Mouse (Mus musculus) embryonic facial prominence, embryonic 11.5 days (tissue): ENCODE results near the gene Ndufb8. TPM values are rescaled to one million over a fixed set of nuclear protein-coding genes. Genes with fewer than 3 reads are reported as not detected.

Experiments used
- ATAC-seq: fragments of 200-750 bp; cut with Nextera tagmentation; replicated peaks from 2 replicates; pipeline ENCODE4 v1.8.0; 2017; ENCODE audit warnings: low read depth; ENCODE audit not compliant: insufficient number of reproducible peaks, low FRiP score, low TSS enrichment
- DNase-seq: peaks from one replicate; pipeline ENCODE4 v3.0.0-alpha.2; 2015; ENCODE audit warnings: low spot score
- H3K27ac ChIP-seq: fragments of 300-500 bp; sonication (generic); replicated peaks from 2 replicates; pipeline ENCODE4 v1.5.1; 2014; ENCODE audit warnings: mild to moderate bottlenecking, low read depth, low read length, control low read depth
- H3K27me3 ChIP-seq: fragments of 300-500 bp; sonication (generic); 2 replicates; pipeline ENCODE4 v1.6.1; 2014; ENCODE audit warnings: mild to moderate bottlenecking, low read length, moderate library complexity, mixed read lengths; ENCODE audit not compliant: control insufficient read depth, insufficient read depth
- H3K36me3 ChIP-seq: fragments of 300-500 bp; sonication (generic); replicated peaks from 2 replicates; pipeline ENCODE4 v1.6.1; 2014; ENCODE audit warnings: low read depth, mild to moderate bottlenecking, low read length, moderate library complexity, mixed read lengths; ENCODE audit not compliant: control insufficient read depth, insufficient read depth
- H3K4me1 ChIP-seq: fragments of 300-500 bp; sonication (generic); 2 replicates; pipeline ENCODE4 v1.6.1; 2014; ENCODE audit warnings: low read length, mixed read lengths; ENCODE audit not compliant: control insufficient read depth, insufficient read depth
- H3K4me2 ChIP-seq: fragments of 300-500 bp; sonication (generic); 2 replicates; pipeline ENCODE4 v1.6.1; 2014; ENCODE audit warnings: low read depth, mild to moderate bottlenecking, control low read depth, low read length, moderate library complexity
- H3K4me3 ChIP-seq: fragments of 300-500 bp; sonication (generic); 2 replicates; pipeline ENCODE4 v1.5.1; 2014; ENCODE audit warnings: low read depth, low read length, control low read depth
- H3K9ac ChIP-seq: fragments of 300-500 bp; sonication (generic); replicated peaks from 2 replicates; pipeline ENCODE4 v1.6.1; 2014; ENCODE audit warnings: mild to moderate bottlenecking, control low read depth, low read length
- H3K9me3 ChIP-seq: fragments of 300-500 bp; sonication (generic); replicated peaks from 2 replicates; pipeline ENCODE4 v1.6.1; 2016; ENCODE audit warnings: mild to moderate bottlenecking, low read length, inconsistent platforms, mixed read lengths; ENCODE audit not compliant: control insufficient read depth
- WGBS: fragments of 180-500 bp; shearing (Covaris S2); extraction: QIAGEN DNeasy Blood & Tissue Kit; methylation state at CpG from one replicate; pipeline ENCODE4 v1.1.7; 2014; 5-methylcytosine and 5-hydroxymethylcytosine counted together
- polyA plus RNA-seq: library from polyadenylated mRNA; unstranded; fragments of >200 nt; fragmentation: Nextera tagmentation; extraction: Ambion mirVana; gene quantifications from 2 replicates; pipeline ENCODE4 v1.2.1, GENCODE M21; 2014

Ndufb8 gene
- polyA plus RNA-seq, 1 experiment from 2014 or later: 466 TPM

- H3K36me3 ChIP-seq: peaks cover 1% of the 10 kb centered on the region
- H3K9ac ChIP-seq: no peak overlapping the region
- H3K27ac ChIP-seq: no peak overlapping the region
- DNase-seq: no peak
- H3K27me3 ChIP-seq: no peaks in the 10 kb centered on the region
- H3K9me3 ChIP-seq: no peaks in the 10 kb centered on the region
- no peak overlapping the region for H3K4me3 ChIP-seq
- no peaks in the 10 kb centered on the region for H3K4me1 ChIP-seq
- 84% methylated on average over 1 of the region's 1 CpGs for WGBS
- ATAC-seq: no peak
- H3K4me2 ChIP-seq: no peak overlapping the region
Observed at GRCm38 (mm10) chr19:44578038-44578437, 22.8 kb upstream of the Ndufb8 start.

DNA sequence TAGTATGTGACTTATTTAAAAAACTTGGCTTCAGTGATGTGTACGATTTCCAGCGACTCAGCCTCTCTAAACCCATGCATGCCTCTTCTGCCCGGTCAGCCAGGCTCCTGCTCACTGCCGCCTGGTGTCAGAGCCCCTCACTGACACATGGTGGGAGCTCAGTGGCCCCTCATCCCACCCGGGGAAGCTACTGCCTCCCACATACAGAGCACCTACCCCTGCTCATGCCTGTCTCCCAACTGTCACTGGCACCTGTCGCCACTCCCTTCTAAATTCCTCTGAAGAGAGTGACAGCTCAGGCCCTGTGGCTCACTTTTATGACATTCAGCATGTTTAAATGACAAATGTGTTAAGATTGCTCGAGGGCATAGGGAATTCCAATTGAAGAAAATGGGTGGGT is 21.0 kb upstream of the Ndufb8 start:
- Histone ChIP-seq H3K4me1 (no peaks in the 10 kb centered on the region), H3K9me3 (no peaks in the 10 kb centered on the region), H3K36me3 (peaks cover 4% of the 10 kb centered on the region), H3K4me3 (no peak overlapping the region), H3K4me2 (no peak overlapping the region), H3K9ac (no peak overlapping the region), H3K27ac (no peak overlapping the region), H3K27me3 (no peaks in the 10 kb centered on the region)
- no peak for DNase-seq
- WGBS: 75% methylated on average over 7 of the region's 7 CpGs
- no peak for ATAC-seq

DNA sequence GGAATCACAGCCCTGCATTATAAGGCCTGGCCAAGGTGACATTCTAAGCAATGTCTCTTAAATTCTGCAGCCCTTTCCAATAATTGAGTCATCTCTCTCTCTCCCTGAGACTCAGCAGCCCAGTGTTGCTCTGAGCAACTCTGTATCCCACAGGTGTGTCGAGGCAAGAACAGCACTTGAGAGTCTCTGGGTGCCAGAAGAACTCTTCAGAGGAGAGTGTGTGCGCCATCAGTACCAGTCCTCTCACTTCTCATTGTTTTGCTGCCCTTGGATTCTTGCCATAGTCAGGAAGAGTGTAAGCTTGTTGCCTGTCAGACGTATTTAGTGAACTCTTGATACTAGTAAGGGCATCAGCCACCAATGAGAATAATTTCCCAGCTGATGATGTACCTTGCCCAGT is 12.5 kb upstream of the Ndufb8 start:
- no peaks in the 10 kb centered on the region; the same call in 1 of the 2 replicates for H3K4me1 ChIP-seq

GRCm38 (mm10) chr19:44564006-44564405 is 8.8 kb upstream of the Ndufb8 start:
- no peak overlapping the region for H3K27ac ChIP-seq
- H3K4me2 ChIP-seq: peak overlapping the region; percentile 67; the same call in 1 of the 2 replicates
- peaks cover 5% of the 10 kb centered on the region for H3K36me3 ChIP-seq
- H3K9ac ChIP-seq: no peak overlapping the region; the same call in 1 of the 2 replicates
- no peaks in the 10 kb centered on the region for H3K9me3 ChIP-seq
- ATAC-seq (no peak), DNase-seq (no peak)
- H3K4me3 ChIP-seq: no peak overlapping the region
- WGBS: 93% methylated on average over 14 of the region's 14 CpGs
- no peaks in the 10 kb centered on the region for H3K27me3 ChIP-seq
- H3K4me1 ChIP-seq: no peaks in the 10 kb centered on the region; the same call in 1 of the 2 replicates

More for the DNA sequence above, 12.5 kb upstream of the Ndufb8 start:
- no peak overlapping the region for H3K27ac ChIP-seq
- no peak for DNase-seq
- no peak overlapping the region for H3K9ac ChIP-seq
- no peak overlapping the region for H3K4me3 ChIP-seq
- H3K9me3 ChIP-seq: no peaks in the 10 kb centered on the region
- H3K4me2 ChIP-seq: no peak overlapping the region
- no peak for ATAC-seq
- peaks cover 5% of the 10 kb centered on the region for H3K36me3 ChIP-seq
- no peaks in the 10 kb centered on the region for H3K27me3 ChIP-seq
- 88% methylated on average over 3 of the region's 3 CpGs for WGBS

DNA sequence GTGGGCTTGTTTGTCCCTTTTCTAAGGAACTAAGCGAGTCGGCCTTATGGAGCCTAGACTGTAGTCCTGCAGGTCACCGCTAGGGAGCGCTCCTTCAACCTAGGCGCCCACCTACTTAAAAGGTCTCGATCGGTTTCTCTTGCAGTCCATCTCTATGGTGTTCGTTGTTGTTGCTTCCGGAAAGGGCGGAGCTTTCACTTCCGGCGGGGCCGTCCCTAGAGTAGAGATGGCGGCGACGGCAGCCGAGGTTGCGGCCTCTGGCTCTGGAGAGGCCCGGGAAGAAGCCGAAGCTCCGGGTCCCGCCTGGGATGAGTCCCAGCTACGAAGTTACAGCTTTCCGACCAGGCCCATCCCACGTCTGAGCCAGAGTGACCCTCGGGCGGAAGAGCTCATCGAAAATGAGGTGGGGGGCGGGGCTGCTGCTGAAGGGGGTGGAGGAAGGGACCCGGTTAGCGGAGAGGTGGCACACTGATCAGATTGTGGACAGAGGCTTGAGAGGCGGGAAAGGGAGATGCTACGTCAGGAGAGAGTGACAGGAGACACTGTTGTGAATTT is 7.5 kb upstream of the Ndufb8 start, which contains the start of gene Hif1an:
Hif1an (plus strand) TSS at position 199 of the 555 bp plus-strand sequence.
- peak within 1 kb of the TSS; percentile 83 for H3K9ac ChIP-seq
- peak within 1 kb of the TSS; percentile 67 for H3K4me2 ChIP-seq
- H3K9me3 ChIP-seq: no peaks in the 10 kb centered on the region
- H3K4me3 ChIP-seq: peak within 1 kb of the TSS; percentile 76
- peaks cover 2% of the 10 kb centered on the region for H3K36me3 ChIP-seq
- peak; percentile 96 for ATAC-seq
- H3K27ac ChIP-seq: 0 out of 2 replicates have a peak within 1 kb of the TSS, but pooled peaks have one; percentile 60
- under 1% methylated on average over 33 of the region's 33 CpGs for WGBS
- no peaks in the 10 kb centered on the region for H3K27me3 ChIP-seq
- DNase-seq: peak; percentile 98
- H3K4me1 ChIP-seq: no peaks in the 10 kb centered on the region; the same call in 1 of the 2 replicates

- ATAC-seq (0 out of 2 replicates have a peak, but pooled peaks have one; percentile 15), DNase-seq (no peak)
- Histone ChIP-seq H3K4me2 (peak overlapping the region; percentile 79), H3K4me1 (no peaks in the 10 kb centered on the region), H3K27ac (no peak overlapping the region), H3K9me3 (no peaks in the 10 kb centered on the region), H3K9ac (peak overlapping the region; percentile 94), H3K36me3 (peaks cover 9% of the 10 kb centered on the region), H3K4me3 (peak overlapping the region; percentile 94), H3K27me3 (no peaks in the 10 kb centered on the region)
- 6% methylated on average over 8 of the region's 8 CpGs for WGBS
Observed at GRCm38 (mm10) chr19:44554490-44554860, 765 bp downstream of the Ndufb8 start.

GRCm38 (mm10) chr19:44553286-44553685 is 2.0 kb downstream of the Ndufb8 start:
- H3K36me3 ChIP-seq: peaks cover 14% of the 10 kb centered on the region
- H3K27ac ChIP-seq: no peak overlapping the region
- no peaks in the 10 kb centered on the region for H3K27me3 ChIP-seq
- DNase-seq: no peak
- WGBS: 91% methylated on average over 4 of the region's 4 CpGs
- no peak overlapping the region for H3K4me2 ChIP-seq
- no peaks in the 10 kb centered on the region for H3K9me3 ChIP-seq
- no peak overlapping the region for H3K4me3 ChIP-seq
- H3K4me1 ChIP-seq: no peaks in the 10 kb centered on the region
- H3K9ac ChIP-seq: no peak overlapping the region
- no peak for ATAC-seq

- Histone ChIP-seq H3K9ac (no peak within 1 kb of the TSS), H3K4me2 (no peak within 1 kb of the TSS), H3K9me3 (no peaks in the 10 kb centered on the region), H3K27me3 (no peaks in the 10 kb centered on the region), H3K4me1 (no peaks in the 10 kb centered on the region), H3K36me3 (peaks cover 14% of the 10 kb centered on the region), H3K4me3 (no peak within 1 kb of the TSS), H3K27ac (no peak within 1 kb of the TSS)
- 97% methylated on average over 4 of the region's 4 CpGs for WGBS
- DNase-seq: no peak
- no peak for ATAC-seq
Observed at GRCm38 (mm10) chr19:44552731-44553130, 2.5 kb downstream of the Ndufb8 start, which contains the start of gene Gm20538. Gene Gm20538 (minus strand): TSS chr19:44552831.
